Mouse (Mus musculus): ENCODE results near the gene Mtfr2.
A peak's percentile ranks its signal among the peaks of the same experiment; 100 is the strongest.

The Mtfr2 gene

DNA sequence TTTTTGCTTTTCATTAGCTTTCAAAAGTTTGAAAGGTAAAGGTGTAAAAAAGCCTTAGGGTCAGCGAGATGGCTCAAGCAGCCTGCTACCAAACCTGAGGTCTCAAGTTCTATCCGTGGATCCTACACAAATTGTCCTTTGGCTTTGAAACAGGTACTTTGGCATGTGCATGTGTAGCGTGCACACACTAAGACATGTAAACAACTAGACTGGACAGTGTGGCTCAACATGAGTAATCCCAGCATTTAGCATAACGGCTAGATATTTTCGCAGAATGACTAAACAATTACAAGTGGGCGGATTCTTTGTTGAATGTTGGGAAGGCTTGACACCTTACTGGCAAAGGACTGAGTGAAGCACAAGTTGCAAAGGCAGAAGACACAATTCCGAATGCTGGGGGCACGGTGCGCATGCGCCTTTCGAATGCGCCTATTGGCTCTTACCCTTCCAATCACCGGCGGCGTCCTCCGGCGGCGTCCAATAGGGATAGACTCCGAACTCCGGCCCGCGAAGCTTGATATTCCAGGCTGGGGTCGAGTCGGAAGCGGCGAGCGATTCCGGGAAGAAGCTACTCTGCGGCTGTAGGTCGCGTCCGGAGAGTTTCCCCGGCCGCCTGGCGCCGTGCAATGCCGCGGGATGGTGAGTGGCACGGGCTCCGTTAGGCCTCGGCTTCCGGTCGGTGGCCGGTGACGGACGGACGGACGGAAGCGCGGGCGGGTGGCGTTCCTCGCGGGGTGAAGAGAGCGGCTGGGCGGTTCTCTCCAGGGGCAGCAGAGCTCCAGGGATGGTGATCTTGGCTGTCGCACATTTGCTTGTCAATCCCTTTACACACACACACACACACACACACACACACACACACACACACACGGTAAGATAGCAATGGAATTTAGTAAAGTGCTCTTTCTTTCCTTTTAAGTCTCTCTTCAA, at the start of gene Mtfr2:
Gene Mtfr2 (plus strand): TSS at position 486 of the 930 bp plus-strand sequence.
- peak; percentile 92 for DNase-seq (ENCODE audit: extremely low spot score)

DNA sequence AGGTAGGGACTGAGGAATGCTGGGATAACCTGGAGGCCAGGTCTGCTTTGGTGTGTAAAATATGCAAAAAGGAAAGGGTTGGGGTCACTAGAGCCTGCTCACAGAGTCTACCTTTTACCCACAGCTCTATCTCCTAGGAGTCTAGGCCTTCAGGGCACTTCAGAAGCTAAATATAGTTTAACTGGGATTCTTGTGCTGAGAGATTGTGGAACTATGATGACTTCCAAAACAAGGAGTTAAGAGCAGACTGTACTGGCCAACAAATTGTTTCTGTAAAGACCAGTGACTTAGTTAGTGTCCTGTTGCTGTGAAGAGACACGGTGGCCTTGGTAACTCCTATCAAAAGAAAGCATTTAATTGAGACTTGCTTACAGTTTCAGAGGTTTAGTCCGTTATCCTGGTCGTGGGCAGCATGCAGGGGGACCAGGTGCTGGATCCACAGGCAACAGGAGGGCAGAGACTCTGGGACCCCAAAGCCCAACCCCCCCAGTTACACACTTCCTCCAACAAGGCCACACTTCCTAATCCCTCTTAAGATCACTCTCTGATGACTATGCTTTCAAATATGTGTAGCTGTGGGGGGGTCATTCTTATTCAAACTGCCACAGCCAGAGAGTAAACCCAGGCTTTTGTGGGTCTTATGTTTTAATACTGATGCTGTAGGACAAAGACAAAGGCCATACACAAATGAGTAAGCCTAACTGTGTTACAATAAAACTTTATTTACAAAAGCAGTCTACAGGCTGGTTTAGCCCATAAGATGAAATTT, 49.2 kb upstream of the Mtfr2 start:
- no peak for DNase-seq (ENCODE audit: extremely low spot score)

DNA sequence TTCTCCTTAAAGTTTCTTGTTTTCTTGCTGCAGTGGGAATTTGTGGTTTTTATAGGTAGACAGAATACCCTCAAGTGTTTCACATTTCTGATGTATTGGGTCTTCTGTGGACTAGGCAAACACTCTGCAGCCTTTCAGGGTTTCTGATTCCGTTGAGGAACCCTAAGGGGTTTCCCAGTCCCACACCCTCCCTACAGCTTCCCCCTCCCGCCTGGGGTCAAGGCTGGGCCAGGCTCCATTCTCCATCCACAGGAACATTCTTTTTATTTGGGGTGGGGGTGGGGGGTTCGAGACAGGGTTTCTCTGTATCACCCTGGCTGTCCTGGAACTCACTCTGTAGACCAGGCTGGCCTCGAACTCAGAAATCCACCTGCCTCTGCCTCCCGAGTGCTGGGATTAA, 48.5 kb upstream of the Mtfr2 start:
- DNase-seq (ENCODE audit: extremely low spot score) = no peak

DNA sequence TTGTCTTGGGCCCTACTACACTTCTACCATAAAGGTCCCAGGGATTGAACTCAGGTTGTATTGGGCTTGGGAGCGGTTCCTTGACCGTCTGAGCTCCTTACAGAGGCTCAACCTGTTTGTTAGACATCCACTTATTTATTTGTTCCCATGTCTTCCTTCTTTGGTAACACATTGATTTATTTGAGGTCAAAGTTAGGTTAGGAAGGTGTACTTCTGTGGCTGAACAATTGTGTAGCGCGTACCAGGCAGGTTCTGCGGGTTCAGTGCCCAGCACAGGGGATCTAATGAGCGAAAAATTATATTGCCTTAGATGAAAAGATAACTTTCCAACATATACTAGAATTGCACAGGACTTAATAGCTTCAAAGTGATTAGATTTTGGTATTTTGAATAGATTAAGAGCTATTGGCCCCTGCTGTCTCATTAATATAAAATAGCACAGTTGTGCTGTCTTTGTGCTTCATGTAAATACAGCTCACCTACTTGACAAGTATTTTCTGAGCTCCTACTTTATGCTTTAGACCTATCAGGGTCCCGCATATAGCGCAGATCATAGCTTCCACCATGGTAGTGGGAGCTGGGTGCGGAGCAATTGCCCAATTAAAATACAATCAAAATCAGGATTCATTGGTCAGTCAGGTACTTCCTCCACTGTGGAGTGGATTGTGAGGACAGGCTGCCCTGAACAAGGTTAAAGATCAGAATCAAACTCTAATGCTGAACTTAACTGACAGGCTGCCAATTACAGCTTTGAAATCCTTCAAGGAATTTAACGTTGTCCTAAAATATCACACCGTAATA, 36.4 kb upstream of the Mtfr2 start:
- peak; percentile 15 for DNase-seq (ENCODE audit: extremely low spot score)

DNA sequence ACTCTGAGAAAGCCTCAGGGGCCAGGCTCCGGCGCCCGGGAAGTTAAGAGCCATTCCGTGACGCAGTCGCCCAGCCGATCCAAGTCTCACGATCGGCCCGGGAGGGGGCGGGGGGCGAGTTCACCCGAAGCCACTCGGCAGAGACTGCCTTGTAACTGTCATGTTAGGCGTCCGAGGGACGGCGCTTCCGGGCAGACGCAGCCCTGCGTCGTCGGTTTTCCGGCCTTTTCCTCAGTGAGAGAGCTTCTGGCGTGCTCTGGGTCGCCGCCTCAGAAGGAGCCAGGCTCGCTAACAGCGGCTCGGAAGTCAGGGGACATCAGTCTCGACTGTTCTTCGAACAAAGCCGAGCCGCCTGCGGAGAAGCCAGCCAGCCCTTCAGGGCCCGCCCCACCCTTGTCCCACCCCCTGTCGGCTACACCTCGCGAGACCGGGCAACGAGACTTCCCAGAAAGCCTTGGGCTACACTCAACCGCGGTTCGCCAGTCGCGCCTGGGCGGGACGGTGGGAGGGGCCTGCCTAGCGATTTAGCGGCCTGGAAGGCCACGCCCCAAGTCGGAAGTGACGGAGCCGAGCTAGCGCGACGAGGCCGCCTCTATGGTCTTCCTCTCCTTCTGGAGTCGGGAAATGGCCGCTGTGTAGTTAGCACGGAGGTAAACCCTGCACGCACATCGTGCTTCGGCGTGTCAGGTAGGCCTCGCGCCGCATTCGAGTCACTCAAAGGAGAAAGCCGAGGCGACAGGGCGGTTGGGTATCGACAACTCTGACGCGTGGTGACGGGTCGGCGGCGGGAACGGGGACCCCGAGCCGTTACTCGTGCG, 35.4 kb upstream of the Mtfr2 start, which contains the start of gene Bclaf1:
Gene Bclaf1 (plus strand): TSS at position 552 of the 818 bp plus-strand sequence.
- DNase-seq (ENCODE audit: extremely low spot score) = peak; percentile 100

DNA sequence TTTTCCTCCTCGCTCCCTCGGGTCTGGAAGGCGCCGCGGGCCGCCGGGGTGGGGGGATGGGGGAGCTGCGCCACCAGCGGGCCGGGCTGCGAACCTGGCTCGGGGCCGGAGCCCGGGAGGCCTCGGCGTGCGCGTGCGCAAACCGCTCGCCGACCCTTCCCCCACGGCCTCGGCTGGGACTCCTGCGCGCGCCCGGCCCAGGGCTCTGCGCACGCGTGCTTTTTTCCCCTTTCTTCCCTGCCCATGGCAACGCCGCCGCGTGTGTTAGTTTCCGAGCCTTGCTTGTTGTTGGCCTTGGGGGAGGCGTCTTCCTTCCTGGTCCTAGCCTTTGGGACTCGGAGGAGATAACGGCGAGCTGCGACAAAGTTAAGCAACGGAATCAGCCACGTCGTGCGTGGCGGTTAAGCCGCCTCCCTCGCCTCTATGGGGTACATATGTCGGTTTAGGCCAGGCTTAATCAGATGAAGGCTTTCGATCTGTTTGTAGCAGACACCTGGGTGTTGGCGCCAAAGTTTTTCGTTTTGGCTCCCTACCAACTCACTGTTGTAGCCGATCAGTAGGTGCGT, 34.8 kb upstream of the Mtfr2 start:
- DNase-seq (ENCODE audit: extremely low spot score) = peak; percentile 86

DNA sequence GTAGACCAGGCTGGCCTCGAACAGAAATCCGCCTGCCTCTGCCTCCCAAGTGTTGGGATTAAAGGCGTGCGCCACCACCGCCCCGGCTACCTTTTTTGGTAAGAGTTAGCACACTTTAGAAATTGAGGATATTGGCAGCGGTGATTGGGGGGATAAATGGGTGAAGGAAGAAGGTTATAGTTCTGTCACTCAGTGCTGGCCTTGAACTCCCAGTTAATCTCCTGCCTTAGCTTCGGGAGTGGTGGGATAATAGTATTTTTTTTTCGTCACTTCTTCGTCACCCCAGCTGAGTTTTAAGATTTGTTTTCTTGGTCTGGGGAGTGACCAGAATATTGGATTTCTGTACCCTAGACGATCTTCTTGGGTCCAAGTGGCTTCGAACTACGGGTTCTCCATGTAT, 34.1 kb upstream of the Mtfr2 start:
- DNase-seq (ENCODE audit: extremely low spot score) = no peak

DNA sequence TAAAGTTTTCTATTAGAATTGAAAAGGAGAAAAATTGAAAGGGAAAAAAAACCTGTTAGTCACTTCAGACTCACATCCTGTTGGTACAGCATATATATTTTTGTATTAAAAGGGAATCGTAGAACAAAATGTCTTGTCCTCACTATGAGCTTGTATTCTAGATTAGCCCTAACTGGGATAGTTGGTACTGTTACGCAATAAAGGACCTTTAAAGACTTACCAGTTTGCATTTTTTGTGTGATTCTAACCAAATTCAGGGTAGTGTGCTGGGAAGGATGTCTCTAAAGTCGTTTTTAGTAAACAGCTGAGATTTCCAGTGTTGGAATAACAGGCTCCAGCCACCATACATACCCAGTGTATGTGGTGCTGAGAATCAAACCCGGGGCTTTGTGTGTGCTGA, 33.6 kb upstream of the Mtfr2 start:
- no peak for DNase-seq (ENCODE audit: extremely low spot score)

DNA sequence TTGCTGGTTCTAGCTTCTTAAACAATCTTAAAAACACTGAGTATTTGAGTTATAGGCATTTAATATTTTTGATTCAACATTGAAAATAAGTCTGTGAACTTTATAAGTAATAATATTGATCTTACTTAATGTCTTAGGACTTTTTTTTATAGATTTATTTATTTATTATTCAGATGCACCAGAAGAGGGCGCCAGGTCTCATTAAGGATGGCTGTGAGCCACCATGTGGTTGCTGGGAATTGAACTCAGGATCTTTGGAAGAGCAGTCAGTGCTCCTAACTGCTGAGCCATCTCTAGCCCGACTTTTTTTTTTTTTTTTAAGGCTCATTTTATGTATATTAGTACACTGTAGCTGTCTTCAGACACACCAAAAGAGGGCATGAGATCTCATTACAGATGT, 32.8 kb upstream of the Mtfr2 start:
- no peak for DNase-seq (ENCODE audit: extremely low spot score)

DNA sequence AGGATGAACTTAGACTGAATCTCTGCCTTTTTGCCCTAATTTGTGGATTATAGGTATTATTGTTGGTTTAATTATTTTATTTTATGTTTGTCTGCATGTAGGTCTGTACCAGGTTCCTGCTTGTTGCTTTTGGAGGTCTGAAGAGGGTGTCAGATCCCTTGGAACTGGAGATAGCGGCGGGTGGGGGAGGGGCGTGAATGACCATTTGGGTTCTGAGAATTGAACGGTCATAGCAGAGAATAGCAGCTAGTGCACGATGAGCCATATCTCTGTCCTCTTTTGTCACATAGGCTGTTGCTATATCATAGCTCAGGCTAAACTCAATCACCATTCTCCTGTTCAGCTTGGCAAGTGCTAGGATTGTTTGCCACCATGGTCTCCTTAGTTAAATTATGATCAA, 30.1 kb upstream of the Mtfr2 start:
- DNase-seq (ENCODE audit: extremely low spot score) = no peak

DNA sequence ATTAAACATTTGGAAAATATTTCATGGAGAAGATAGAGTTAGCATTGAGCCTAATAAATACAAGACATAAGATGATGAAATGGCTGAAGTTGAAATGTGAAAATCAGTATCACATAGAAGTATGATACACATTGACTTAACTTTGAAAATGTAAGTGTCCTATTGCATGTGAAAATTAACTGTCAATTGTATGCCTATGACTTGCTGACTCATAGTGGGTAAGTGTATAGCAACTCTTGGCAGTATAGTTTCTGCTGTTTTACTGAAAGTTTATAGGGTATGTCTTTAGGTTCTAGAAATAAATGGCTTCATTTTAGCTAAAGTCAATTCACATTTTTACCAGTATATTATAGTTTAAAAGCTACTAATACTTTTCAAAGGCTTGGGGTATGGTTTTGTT, 21.3 kb upstream of the Mtfr2 start:
- DNase-seq (ENCODE audit: extremely low spot score) = no peak

DNA sequence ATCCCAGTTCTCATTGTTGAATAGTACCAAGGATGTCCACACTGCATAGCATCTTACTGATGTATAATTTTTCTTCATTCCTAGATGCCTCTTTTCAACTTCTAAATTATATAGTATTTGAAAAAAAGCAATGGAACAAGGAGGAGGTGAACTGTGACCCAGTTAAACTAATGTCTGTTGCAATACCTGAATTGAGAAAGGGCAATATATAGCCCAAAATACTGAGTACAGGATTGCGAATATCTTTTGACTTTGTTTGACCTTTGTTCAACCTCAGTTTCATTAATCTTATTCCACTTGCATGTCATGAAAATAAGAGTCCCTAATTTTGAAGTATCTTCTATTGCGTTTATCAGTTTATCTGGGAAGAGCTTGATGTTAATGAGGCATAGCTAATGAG, 16.3 kb upstream of the Mtfr2 start:
- no peak for DNase-seq (ENCODE audit: extremely low spot score)

DNA sequence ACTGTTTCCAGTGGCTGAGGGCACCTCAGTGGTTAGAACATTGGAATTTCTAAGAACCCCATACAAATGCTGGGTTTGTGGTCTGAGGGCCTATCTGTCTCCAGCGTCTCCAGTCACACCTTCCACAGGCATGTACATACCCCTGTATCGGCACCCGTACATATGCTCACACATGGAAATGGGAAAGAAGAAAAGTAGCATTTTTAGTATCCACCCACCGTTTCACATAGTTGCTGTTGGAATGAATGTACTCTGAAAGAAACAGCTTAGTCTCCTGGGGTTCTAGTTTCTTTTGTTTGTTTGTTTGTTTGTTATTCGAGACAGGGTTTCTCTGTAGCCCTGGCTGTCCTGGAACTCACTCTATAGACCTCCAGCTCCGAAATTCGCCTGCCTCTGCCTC, 9.7 kb upstream of the Mtfr2 start:
- DNase-seq (ENCODE audit: extremely low spot score) = no peak

DNA sequence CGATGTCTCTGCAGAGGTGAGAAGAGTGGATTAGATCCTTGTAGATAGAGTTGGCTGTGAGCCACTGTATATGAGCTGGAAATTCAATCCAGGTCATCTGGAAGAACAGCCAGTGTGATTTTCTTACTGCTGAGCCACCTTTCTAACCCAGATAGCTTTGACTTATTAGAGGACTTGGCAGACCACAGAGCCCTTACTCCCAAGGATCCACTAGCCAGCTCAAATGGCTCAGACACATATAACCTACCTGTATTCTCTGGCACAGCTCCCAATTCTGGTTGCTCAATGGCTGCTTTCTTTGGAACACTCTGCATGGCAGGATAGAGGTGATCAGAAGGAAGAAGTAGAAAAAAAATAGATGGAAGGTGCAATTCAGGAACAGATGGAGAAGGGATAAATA, 1.8 kb upstream of the Mtfr2 start:
- DNase-seq (ENCODE audit: extremely low spot score) = no peak

DNA sequence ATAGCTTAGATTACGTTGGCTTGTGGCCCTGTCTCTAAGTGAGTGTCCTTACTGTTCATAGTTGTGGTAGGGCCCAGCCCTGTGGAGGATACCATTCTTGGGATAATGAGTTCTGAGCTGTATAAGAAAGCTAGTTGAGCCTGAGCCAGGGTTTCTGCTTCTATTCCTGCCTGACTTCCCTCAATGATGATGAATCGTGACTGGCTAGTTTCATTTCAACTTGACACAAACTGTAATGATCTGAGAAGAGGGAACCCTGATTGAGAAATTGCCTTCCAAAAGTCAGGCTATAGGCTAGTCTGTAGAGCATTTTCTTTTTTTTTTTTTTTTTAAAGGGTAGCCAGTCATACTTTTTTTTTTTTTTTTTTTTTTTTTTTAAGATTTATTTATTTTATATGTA, 1.3 kb downstream of the Mtfr2 start:
- DNase-seq (ENCODE audit: extremely low spot score) = no peak

DNA sequence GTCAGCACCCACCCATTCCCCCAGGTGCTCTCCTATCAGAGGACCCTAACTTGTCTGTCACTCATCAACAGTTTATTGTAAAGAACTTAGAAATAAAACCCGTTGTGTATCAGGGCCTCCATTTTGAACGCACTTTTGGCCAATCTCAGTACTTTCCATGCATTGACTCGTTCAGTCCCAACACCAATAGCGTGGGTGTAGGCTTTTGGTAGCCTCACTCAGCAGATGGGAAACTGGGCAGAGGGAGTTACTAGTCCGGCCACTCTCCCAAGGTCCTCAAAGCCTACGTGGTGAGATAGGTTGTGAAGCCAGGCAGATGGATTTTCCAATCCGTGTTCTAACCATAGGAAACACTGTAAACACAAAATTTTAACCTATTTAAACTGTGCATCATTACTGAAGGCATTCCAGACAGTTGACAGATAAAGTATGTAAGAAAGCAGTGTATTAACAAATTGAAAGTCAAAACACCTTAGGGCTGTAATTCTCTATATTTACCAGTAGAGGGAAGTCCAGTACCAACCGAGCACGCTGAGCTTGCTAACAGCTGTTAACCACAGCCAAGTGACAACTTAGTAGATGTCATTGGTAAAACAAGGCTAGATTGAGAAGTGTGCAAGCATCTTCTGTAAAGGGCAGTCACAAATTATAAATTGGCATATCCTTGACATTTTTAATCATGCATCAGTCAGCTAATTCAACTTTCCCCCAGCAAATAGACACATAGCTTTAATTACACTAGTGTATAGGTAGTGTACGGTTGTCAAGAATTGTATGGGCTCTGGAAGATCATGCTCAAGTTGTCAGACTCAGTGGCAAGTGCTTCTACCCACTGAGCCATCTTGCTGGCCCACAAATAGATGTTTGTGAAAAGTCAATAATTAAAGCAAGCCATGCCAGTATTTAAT, 14.2 kb downstream of the Mtfr2 start:
- DNase-seq (ENCODE audit: extremely low spot score) = no peak

DNA sequence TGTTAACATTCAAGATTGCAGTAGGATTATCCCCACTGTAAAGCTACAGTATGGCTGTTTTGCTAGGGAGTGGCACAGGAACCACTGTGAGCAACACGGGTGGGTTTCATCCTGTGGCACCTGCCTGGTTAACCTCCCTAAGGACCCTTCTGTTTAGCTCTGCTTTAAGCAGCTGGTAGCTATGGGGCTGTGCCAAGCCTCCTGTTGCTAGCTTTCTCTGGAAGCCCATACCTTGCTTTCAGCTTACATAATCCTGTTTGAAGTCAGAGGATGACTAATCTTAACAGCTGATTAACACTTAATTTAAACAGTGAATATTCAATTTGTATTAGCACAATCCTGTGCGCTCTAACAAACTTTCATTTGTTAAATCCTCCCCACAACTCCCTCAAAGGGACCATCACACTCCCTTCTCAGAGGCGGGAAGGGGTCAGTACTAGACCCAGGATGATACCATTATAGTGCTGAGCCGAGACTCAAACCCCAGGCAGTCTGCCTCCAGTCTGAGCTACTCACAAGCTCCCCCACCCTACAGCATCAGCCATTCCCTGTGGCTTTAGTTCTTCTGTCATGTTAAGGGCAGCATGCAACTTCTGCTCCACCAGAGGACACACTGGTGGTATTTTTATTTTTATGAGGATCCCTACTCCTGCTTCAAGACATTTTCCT, 15.0 kb downstream of the Mtfr2 start:
- no peak for DNase-seq (ENCODE audit: extremely low spot score)

DNA sequence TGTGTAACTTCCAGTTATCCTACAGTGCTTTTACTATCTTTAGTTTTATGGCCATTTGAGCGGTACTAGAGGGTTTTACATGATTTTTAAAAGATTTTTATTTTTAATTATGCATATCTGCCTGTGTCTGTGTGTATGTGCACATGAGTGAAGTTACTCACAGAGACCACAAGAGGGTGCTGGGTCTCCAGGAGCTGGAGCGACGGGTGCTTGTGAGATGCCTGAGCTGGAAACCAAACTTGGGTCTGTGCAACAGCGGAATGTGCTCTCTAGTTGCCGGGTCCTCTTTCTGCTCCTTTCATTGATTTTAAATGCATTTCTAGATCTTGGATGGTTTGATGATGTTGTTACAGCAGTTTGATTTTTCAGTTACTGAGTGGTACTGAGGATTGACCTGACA, 24.5 kb downstream of the Mtfr2 start:
- DNase-seq (ENCODE audit: extremely low spot score) = no peak

DNA sequence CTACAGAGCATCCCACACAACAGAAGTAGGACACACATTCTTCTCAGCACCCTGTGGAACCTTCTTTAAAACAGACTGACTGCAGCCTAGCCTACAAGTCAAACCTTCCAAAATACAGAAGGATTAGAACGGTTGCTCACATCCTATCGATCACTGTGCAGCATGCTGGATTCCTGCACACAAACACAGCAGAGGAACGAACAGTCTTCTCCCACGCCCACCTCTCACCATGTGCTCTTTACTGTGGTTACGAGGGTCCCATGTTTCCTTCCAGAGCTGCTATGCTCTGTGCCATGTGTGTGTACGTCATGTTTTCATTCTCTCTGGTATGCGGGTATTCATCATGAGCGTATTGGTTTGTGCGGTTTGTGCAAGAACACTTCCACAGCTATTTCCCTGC, 30.1 kb downstream of the Mtfr2 start:
- no peak for DNase-seq (ENCODE audit: extremely low spot score)
